Mouse (Mus musculus): ENCODE data around the gene Ccdc126. TPM values are rescaled to one million over a fixed set of nuclear protein-coding genes. Genes with fewer than 3 reads are reported as not detected.

Ccdc126 gene
- polyA plus RNA-seq, 1 experiment: 1.7 TPM

- no peak for DNase-seq (ENCODE audit: low read depth in 1 of 2, low spot score in 2 of 2)
- WGBS: 89% methylated on average over 6 of the region's 6 CpGs
- no peak overlapping the region for H3K27ac ChIP-seq (ENCODE audit: insufficient read depth, low read length)
- no peaks in the 10 kb centered on the region for H3K4me1 ChIP-seq (ENCODE audit: control insufficient read depth, insufficient read depth, insufficient read length)
- H3K4me3 ChIP-seq (ENCODE audit: extremely low read depth, insufficient read depth, insufficient read length): no peak overlapping the region
- TF ChIP-seq CTCF (IDR thresholded peaks at IDR 0.05; ENCODE audit: extremely low read depth, insufficient read depth, insufficient read length, insufficient replicate concordance) (no peak), POLR2A (IDR thresholded peaks at IDR 0.05; ENCODE audit: low read depth, low read length) (no peak)
- no peaks in the 10 kb centered on the region for H3K27me3 ChIP-seq (ENCODE audit: control insufficient read depth, insufficient read depth, low read length)
- peaks cover 1% of the 10 kb centered on the region; the same call in 1 of the 2 replicates for H3K36me3 ChIP-seq (ENCODE audit: control insufficient read depth, insufficient read depth, low read length)
Observed at GRCm38 (mm10) chr6:49339145-49339544, 20.1 kb downstream of the Ccdc126 start.

- no peak overlapping the region for H3K27ac ChIP-seq (ENCODE audit: insufficient read depth, low read length)
- DNase-seq (ENCODE audit: low read depth in 1 of 2, low spot score in 2 of 2): no peak
- H3K4me3 ChIP-seq (ENCODE audit: extremely low read depth, insufficient read depth, insufficient read length): no peak overlapping the region
- TF ChIP-seq POLR2A (IDR thresholded peaks at IDR 0.05; ENCODE audit: low read depth, low read length): no peak
- no peak for TF ChIP-seq CTCF (IDR thresholded peaks at IDR 0.05; ENCODE audit: extremely low read depth, insufficient read depth, insufficient read length, insufficient replicate concordance)
- 65% methylated on average over 14 of the region's 14 CpGs for WGBS
- no peaks in the 10 kb centered on the region; the same call in 1 of the 2 replicates for H3K36me3 ChIP-seq (ENCODE audit: control insufficient read depth, insufficient read depth, low read length)
- no peaks in the 10 kb centered on the region for H3K27me3 ChIP-seq (ENCODE audit: control insufficient read depth, insufficient read depth, low read length)
- no peaks in the 10 kb centered on the region for H3K4me1 ChIP-seq (ENCODE audit: control insufficient read depth, insufficient read depth, insufficient read length)
Observed at GRCm38 (mm10) chr6:49343737-49344469, 24.8 kb downstream of the Ccdc126 start.

- no peak overlapping the region for H3K27ac ChIP-seq (ENCODE audit: insufficient read depth, low read length)
- H3K27me3 ChIP-seq (ENCODE audit: control insufficient read depth, insufficient read depth, low read length): no peaks in the 10 kb centered on the region
- H3K36me3 ChIP-seq (ENCODE audit: control insufficient read depth, insufficient read depth, low read length): no peaks in the 10 kb centered on the region
- DNase-seq (ENCODE audit: low read depth in 1 of 2, low spot score in 2 of 2): no peak
- 86% methylated on average over 7 of the region's 7 CpGs for WGBS
- H3K4me1 ChIP-seq (ENCODE audit: control insufficient read depth, insufficient read depth, insufficient read length): no peaks in the 10 kb centered on the region
- TF ChIP-seq CTCF (IDR thresholded peaks at IDR 0.05; ENCODE audit: extremely low read depth, insufficient read depth, insufficient read length, insufficient replicate concordance) (no peak), POLR2A (IDR thresholded peaks at IDR 0.05; ENCODE audit: low read depth, low read length) (no peak)
- no peak overlapping the region for H3K4me3 ChIP-seq (ENCODE audit: extremely low read depth, insufficient read depth, insufficient read length)
Observed at GRCm38 (mm10) chr6:49349826-49350225, 30.8 kb downstream of the Ccdc126 start.

- no peak for TF ChIP-seq POLR2A (IDR thresholded peaks at IDR 0.05; ENCODE audit: low read depth, low read length)
- WGBS: 67% methylated on average over 3 of the region's 3 CpGs
- Histone ChIP-seq H3K27ac (ENCODE audit: insufficient read depth, low read length) (no peak overlapping the region), H3K4me1 (ENCODE audit: control insufficient read depth, insufficient read depth, insufficient read length) (no peaks in the 10 kb centered on the region), H3K4me3 (ENCODE audit: extremely low read depth, insufficient read depth, insufficient read length) (no peak overlapping the region), H3K27me3 (ENCODE audit: control insufficient read depth, insufficient read depth, low read length) (no peaks in the 10 kb centered on the region), H3K36me3 (ENCODE audit: control insufficient read depth, insufficient read depth, low read length) (no peaks in the 10 kb centered on the region)
- DNase-seq (ENCODE audit: low read depth in 1 of 2, low spot score in 2 of 2): peak in 1 of 2 experiments; percentile 47
Observed at GRCm38 (mm10) chr6:49354613-49355012, 35.5 kb downstream of the Ccdc126 start.

GRCm38 (mm10) chr6:49355171-49355570 is 36.1 kb downstream of the Ccdc126 start:
- no peak for DNase-seq (ENCODE audit: low read depth in 1 of 2, low spot score in 2 of 2)
- H3K27me3 ChIP-seq (ENCODE audit: control insufficient read depth, insufficient read depth, low read length): no peaks in the 10 kb centered on the region
- H3K27ac ChIP-seq (ENCODE audit: insufficient read depth, low read length): no peak overlapping the region
- WGBS: 79% methylated on average over 4 of the region's 4 CpGs
- no peak overlapping the region for H3K4me3 ChIP-seq (ENCODE audit: extremely low read depth, insufficient read depth, insufficient read length)
- no peaks in the 10 kb centered on the region for H3K4me1 ChIP-seq (ENCODE audit: control insufficient read depth, insufficient read depth, insufficient read length)
- H3K36me3 ChIP-seq (ENCODE audit: control insufficient read depth, insufficient read depth, low read length): no peaks in the 10 kb centered on the region
- TF ChIP-seq CTCF (IDR thresholded peaks at IDR 0.05; ENCODE audit: extremely low read depth, insufficient read depth, insufficient read length, insufficient replicate concordance) (no peak), POLR2A (IDR thresholded peaks at IDR 0.05; ENCODE audit: low read depth, low read length) (no peak)

- TF ChIP-seq POLR2A (IDR thresholded peaks at IDR 0.05; ENCODE audit: low read depth, low read length) (no peak), CTCF (IDR thresholded peaks at IDR 0.05; ENCODE audit: extremely low read depth, insufficient read depth, insufficient read length, insufficient replicate concordance) (no peak)
- no peak for DNase-seq (ENCODE audit: low read depth in 1 of 2, low spot score in 2 of 2)
- Histone ChIP-seq H3K27ac (ENCODE audit: insufficient read depth, low read length) (no peak overlapping the region), H3K4me3 (ENCODE audit: extremely low read depth, insufficient read depth, insufficient read length) (no peak overlapping the region), H3K27me3 (ENCODE audit: control insufficient read depth, insufficient read depth, low read length) (no peaks in the 10 kb centered on the region), H3K36me3 (ENCODE audit: control insufficient read depth, insufficient read depth, low read length) (no peaks in the 10 kb centered on the region), H3K4me1 (ENCODE audit: control insufficient read depth, insufficient read depth, insufficient read length) (no peaks in the 10 kb centered on the region)
Observed at GRCm38 (mm10) chr6:49360420-49360819, 41.3 kb downstream of the Ccdc126 start.
